Mouse (Mus musculus): ENCODE measurements around the gene Cpa3.

GRCm38 (mm10) chr3:20222136-20222535 is 19.8 kb downstream of the Cpa3 start:
- no peak for TF ChIP-seq CTCF (IDR thresholded peaks at IDR 0.05; ENCODE audit: low read depth)
- no peak for TF ChIP-seq EP300 (IDR thresholded peaks at IDR 0.05; ENCODE audit: low read depth)
